Mouse (Mus musculus) olfactory bulb, adult 2 months (tissue): ENCODE results near the gene Camta1. TPM values are rescaled to one million over a fixed set of nuclear protein-coding genes. Genes with fewer than 3 reads are reported as not detected.

ENCODE experiments used
- H3K27ac ChIP-seq: fragments of 200-500 bp; 2 replicates; pipeline ENCODE4 v1.5.1; 2012; ENCODE audit warnings: low read depth, low read length; ENCODE audit not compliant: insufficient read depth
- H3K4me1 ChIP-seq: fragments of 200-500 bp; 2 replicates; pipeline ENCODE4 v1.6.1; 2012; ENCODE audit warnings: low read length; ENCODE audit not compliant: control insufficient read depth, insufficient read depth
- H3K4me3 ChIP-seq: fragments of 200-500 bp; 2 replicates; pipeline ENCODE4 v1.5.1; 2012; ENCODE audit warnings: mild to moderate bottlenecking, low read depth, low read length, moderate library complexity; ENCODE audit not compliant: insufficient read depth
- CTCF ChIP-seq: fragments of 200-500 bp; IDR thresholded peaks from 2 replicates; pipeline ENCODE4 v1.5.1; 2012; ENCODE audit warnings: low read depth, mild to moderate bottlenecking, low read length, moderate library complexity; ENCODE audit not compliant: insufficient read depth
- POLR2A ChIP-seq: fragments of 200-500 bp; IDR thresholded peaks from 2 replicates; pipeline ENCODE4 v1.6.1; 2012; ENCODE audit warnings: mild to moderate bottlenecking, low read depth, low read length, moderate library complexity; ENCODE audit not compliant: insufficient read depth
- WGBS: fragments of 180-500 bp; shearing (Covaris S2); methylation state at CpG from one replicate; pipeline ENCODE4 v1.1.7; 2018; 5-methylcytosine and 5-hydroxymethylcytosine counted together
- polyA plus RNA-seq: library from polyadenylated mRNA; stranded (reverse); fragments of >200 nt; gene quantifications from 2 replicates; pipeline ENCODE4 v1.2.4, GENCODE M21; 2012; ENCODE audit warnings: low replicate concordance; ENCODE audit not compliant: missing spikeins, insufficient read depth, insufficient read length

Gene Camta1
- polyA plus RNA-seq, 1 experiment, result 363 TPM

GRCm38 (mm10) chr4:151738280-151738679 is 123.4 kb downstream of the Camta1 start:
- 60% methylated on average over 5 of the region's 5 CpGs for WGBS
- Histone ChIP-seq H3K27ac (no peak overlapping the region), H3K4me1 (peaks cover 29% of the 10 kb centered on the region), H3K4me3 (no peak overlapping the region)
- no peak for TF ChIP-seq POLR2A
- TF ChIP-seq CTCF, result no peak

GRCm38 (mm10) chr4:151732668-151733067 is 129.0 kb downstream of the Camta1 start:
- WGBS, result 64% methylated on average over 10 of the region's 10 CpGs
- Histone ChIP-seq H3K4me1 (peaks cover 24% of the 10 kb centered on the region), H3K4me3 (no peak overlapping the region), H3K27ac (no peak overlapping the region)
- TF ChIP-seq POLR2A (no peak), CTCF (no peak)

GRCm38 (mm10) chr4:151730037-151730759 is 131.5 kb downstream of the Camta1 start:
- no peak overlapping the region for H3K27ac ChIP-seq
- H3K4me3 ChIP-seq, result no peak overlapping the region
- TF ChIP-seq CTCF, result no peak
- TF ChIP-seq POLR2A, result no peak
- WGBS, result 78% methylated on average over 4 of the region's 4 CpGs
- peaks cover 27% of the 10 kb centered on the region for H3K4me1 ChIP-seq

- peaks cover 27% of the 10 kb centered on the region for H3K4me1 ChIP-seq
- TF ChIP-seq CTCF, result no peak
- TF ChIP-seq POLR2A, result no peak
- H3K4me3 ChIP-seq, result no peak overlapping the region
- 86% methylated on average over 4 of the region's 4 CpGs for WGBS
- no peak overlapping the region for H3K27ac ChIP-seq
Measured at GRCm38 (mm10) chr4:151729116-151729515, 132.6 kb downstream of the Camta1 start.

GRCm38 (mm10) chr4:151728391-151729065 is 133.1 kb downstream of the Camta1 start:
- no peak overlapping the region for H3K4me3 ChIP-seq
- no peak overlapping the region for H3K27ac ChIP-seq
- 56% methylated on average over 11 of the region's 11 CpGs for WGBS
- peaks cover 25% of the 10 kb centered on the region for H3K4me1 ChIP-seq
- TF ChIP-seq POLR2A (no peak), CTCF (no peak)

GRCm38 (mm10) chr4:151726396-151726795 is 135.3 kb downstream of the Camta1 start:
- no peak overlapping the region for H3K27ac ChIP-seq
- no peak overlapping the region for H3K4me3 ChIP-seq
- WGBS, result 70% methylated on average over 2 of the region's 2 CpGs
- TF ChIP-seq POLR2A, result no peak
- TF ChIP-seq CTCF, result no peak
- peaks cover 12% of the 10 kb centered on the region for H3K4me1 ChIP-seq

GRCm38 (mm10) chr4:151724897-151725296 is 136.8 kb downstream of the Camta1 start:
- TF ChIP-seq POLR2A (no peak), CTCF (no peak)
- Histone ChIP-seq H3K4me1 (peaks cover 23% of the 10 kb centered on the region), H3K4me3 (no peak overlapping the region), H3K27ac (no peak overlapping the region)

GRCm38 (mm10) chr4:151720722-151721467 is 140.8 kb downstream of the Camta1 start:
- 76% methylated on average over 15 of the region's 15 CpGs for WGBS
- Histone ChIP-seq H3K27ac (no peak overlapping the region), H3K4me1 (peaks cover 34% of the 10 kb centered on the region), H3K4me3 (no peak overlapping the region)
- TF ChIP-seq POLR2A (no peak), CTCF (no peak)
